ENCODE assay signal across 8 mouse cellular contexts in the genomic region with DNA sequence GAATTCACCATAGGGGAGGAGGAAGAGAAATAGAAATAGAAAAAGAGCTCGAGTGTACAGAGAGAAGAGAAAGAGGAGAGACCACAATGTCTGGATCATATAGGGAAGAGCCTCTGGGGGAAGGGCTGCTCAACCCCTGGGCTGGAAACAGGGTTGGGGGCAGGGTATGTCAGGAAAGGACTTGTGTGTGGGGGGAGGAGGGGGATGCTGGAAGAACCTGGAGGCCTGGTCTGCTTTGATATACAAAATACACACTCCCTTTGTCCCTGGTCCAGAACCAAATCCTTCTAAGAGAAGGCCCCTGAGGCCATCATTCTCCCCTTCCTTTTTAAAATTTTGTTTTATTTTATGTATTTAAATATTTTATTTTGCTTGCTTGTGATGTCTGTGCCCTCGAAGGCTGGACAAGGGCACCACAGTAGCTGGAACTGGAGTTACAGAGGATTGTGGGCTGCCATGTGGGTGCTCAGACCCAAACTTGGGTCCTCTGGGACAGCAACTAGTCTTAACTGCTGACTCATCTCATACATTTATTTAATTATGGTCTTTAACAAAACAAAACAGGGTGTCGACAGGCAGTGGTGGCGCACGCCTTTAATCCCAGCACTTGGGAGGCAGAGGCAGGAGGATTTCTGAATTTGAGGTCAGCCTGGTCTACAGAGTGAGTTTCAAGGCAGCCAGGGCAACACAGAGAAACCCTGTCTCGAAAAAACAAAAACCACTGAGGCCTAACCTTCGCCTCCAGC. TPM values are rescaled to one million over a fixed set of nuclear protein-coding genes. Genes with fewer than 3 reads are reported as not detected.
A peak's percentile ranks its signal among the peaks of the same experiment; 100 is the strongest.
DNase-seq lines count a peak whose midpoint lies in the region; ATAC-seq lines count a peak whose summit lies in the region.

No protein-coding gene starts in this region.

- no peak for DNase-seq in lung, postnatal 10 days
- no peak for DNase-seq in forebrain, embryonic 10.5 days (ENCODE audit: extremely low spot score, low spot score)
- DNase-seq in gastrocnemius, postnatal 25 days, result no peak
- no peak for DNase-seq in urinary bladder, postnatal 14 days (ENCODE audit: low spot score)

- H3K9ac ChIP-seq in lung, embryonic 15.5 days, result no peak overlapping the region
- no peak overlapping the region for H3K9ac ChIP-seq in limb, embryonic 12.5 days (replicated peaks)
- no peak overlapping the region for H3K9ac ChIP-seq in stomach, embryonic 14.5 days (replicated peaks; ENCODE audit: low read depth, low read length)

- H3K9me3 ChIP-seq in lung, embryonic 15.5 days, result no peaks in the 10 kb centered on the region
- H3K9me3 ChIP-seq in forebrain, embryonic 10.5 days, result no peaks in the 10 kb centered on the region
- H3K9me3 ChIP-seq in limb, embryonic 12.5 days, result no peaks in the 10 kb centered on the region
- H3K9me3 ChIP-seq in stomach, embryonic 14.5 days (ENCODE audit: control insufficient read depth, low read depth, low read length), result no peaks in the 10 kb centered on the region

- no peaks in the 10 kb centered on the region for H3K27me3 ChIP-seq in lung, embryonic 15.5 days
- no peaks in the 10 kb centered on the region for H3K27me3 ChIP-seq in forebrain, embryonic 10.5 days (ENCODE audit: poor library complexity, severe bottlenecking)
- no peaks in the 10 kb centered on the region for H3K27me3 ChIP-seq in limb, embryonic 12.5 days
- H3K27me3 ChIP-seq in stomach, embryonic 14.5 days (ENCODE audit: control insufficient read depth, insufficient read depth, low read length), result no peaks in the 10 kb centered on the region

- WGBS in lung, embryonic 15.5 days, result 87% methylated on average over 7 of the region's 7 CpGs
- WGBS in forebrain, embryonic 10.5 days, result 87% methylated on average over 7 of the region's 7 CpGs
- 84% methylated on average over 7 of the region's 7 CpGs for WGBS in limb, embryonic 12.5 days
- WGBS in stomach, embryonic 14.5 days, result 84% methylated on average over 7 of the region's 7 CpGs

- H3K4me2 ChIP-seq in lung, embryonic 15.5 days, result peak overlapping the region; percentile 98
- H3K4me2 ChIP-seq in limb, embryonic 12.5 days, result peak overlapping the region; percentile 94
- H3K4me2 ChIP-seq in stomach, embryonic 14.5 days (replicated peaks; ENCODE audit: low read depth, low read length), result peak overlapping the region; percentile 78; the same call in 1 of the 2 replicates

- no peak for ATAC-seq in lung, embryonic 15.5 days (ENCODE audit: borderline replicate concordance, extremely low read depth, low FRiP score, low TSS enrichment)
- ATAC-seq in limb, embryonic 12.5 days (ENCODE audit: insufficient number of reproducible peaks, insufficient read depth, low FRiP score, low TSS enrichment, low read depth), result no peak
- ATAC-seq in stomach, embryonic 14.5 days (ENCODE audit: insufficient number of reproducible peaks, insufficient read depth, low FRiP score, low read depth), result no peak
- no peak for ATAC-seq in megakaryocyte progenitor cell, adult 5-6 weeks (replicated peaks; ENCODE audit: poor library complexity)

- H3K4me3 ChIP-seq in lung, embryonic 15.5 days, result peak overlapping the region; percentile 68; the same call in 1 of the 2 replicates
- H3K4me3 ChIP-seq in forebrain, embryonic 10.5 days, result peak overlapping the region; percentile 64
- peak overlapping the region; percentile 66 for H3K4me3 ChIP-seq in limb, embryonic 12.5 days (replicated peaks)
- H3K4me3 ChIP-seq in stomach, embryonic 14.5 days (ENCODE audit: low read depth, low read length), result no peak overlapping the region

- peaks cover 23% of the 10 kb centered on the region for H3K36me3 ChIP-seq in lung, embryonic 15.5 days
- H3K36me3 ChIP-seq in forebrain, embryonic 10.5 days (replicated peaks), result peaks cover 52% of the 10 kb centered on the region
- peaks cover 44% of the 10 kb centered on the region for H3K36me3 ChIP-seq in limb, embryonic 12.5 days
- peaks cover 24% of the 10 kb centered on the region for H3K36me3 ChIP-seq in stomach, embryonic 14.5 days (ENCODE audit: control insufficient read depth, insufficient read depth, low read length)

- H3K4me1 ChIP-seq in lung, embryonic 15.5 days, result peaks cover 12% of the 10 kb centered on the region
- peaks cover 40% of the 10 kb centered on the region for H3K4me1 ChIP-seq in forebrain, embryonic 10.5 days
- H3K4me1 ChIP-seq in limb, embryonic 12.5 days (replicated peaks), result peaks cover 12% of the 10 kb centered on the region
- peaks cover 5% of the 10 kb centered on the region for H3K4me1 ChIP-seq in stomach, embryonic 14.5 days (ENCODE audit: control insufficient read depth, insufficient read depth, low read length)

- peak overlapping the region; percentile 94; the same call in 1 of the 2 replicates for H3K27ac ChIP-seq in lung, embryonic 15.5 days
- no peak overlapping the region for H3K27ac ChIP-seq in forebrain, embryonic 10.5 days
- H3K27ac ChIP-seq in limb, embryonic 12.5 days, result no peak overlapping the region
- H3K27ac ChIP-seq in stomach, embryonic 14.5 days (ENCODE audit: low read length), result no peak overlapping the region

RNA-seq across cellular contexts. Expression of a gene that starts 1.3 kb away (rescaled TPM):
- 9.5 and 10.3 TPM in 2 replicates for polyA plus RNA-seq in lung, embryonic 15.5 days (2015; fragmentation: Nextera tagmentation; extraction: Ambion mirVana)
- 12.8 and 13.6 TPM in 2 replicates for polyA plus RNA-seq in forebrain, embryonic 10.5 days (2016; fragmentation: Nextera tagmentation; extraction: Ambion mirVana)
- polyA plus RNA-seq in limb, embryonic 12.5 days (2016; fragmentation: Nextera tagmentation; extraction: Ambion mirVana), result 13.8 and 16.1 TPM in 2 replicates
- 9.6 and 10.0 TPM in 2 replicates for polyA plus RNA-seq in stomach, embryonic 14.5 days (2014; fragmentation: Nextera tagmentation; extraction: Ambion mirVana)
- total RNA-seq in gastrocnemius, postnatal 25 days (2021), result 1 to 10 TPM; 1.2 to 1.4 TPM
- 6.0 and 7.0 TPM in 2 replicates for total RNA-seq in megakaryocyte progenitor cell, adult 5-6 weeks (2015)
- total RNA-seq in megakaryocyte progenitor cell, adult 5-6 weeks (2017), result 5.7 and 5.9 TPM in 2 replicates

RNA-seq across cellular contexts. Expression of a gene that starts 3.5 kb away (rescaled TPM):
- polyA plus RNA-seq in lung, embryonic 15.5 days (2015; fragmentation: Nextera tagmentation; extraction: Ambion mirVana), result 50.9 and 51.8 TPM in 2 replicates
- polyA plus RNA-seq in forebrain, embryonic 10.5 days (2016; fragmentation: Nextera tagmentation; extraction: Ambion mirVana), result 88.2 and 88.6 TPM in 2 replicates
- polyA plus RNA-seq in limb, embryonic 12.5 days (2016; fragmentation: Nextera tagmentation; extraction: Ambion mirVana), result 61.7 and 63.0 TPM in 2 replicates
- 24.1 and 28.8 TPM in 2 replicates for polyA plus RNA-seq in stomach, embryonic 14.5 days (2014; fragmentation: Nextera tagmentation; extraction: Ambion mirVana)
- total RNA-seq in gastrocnemius, postnatal 25 days (2021), result 10 to 100 TPM; 10.5 TPM
- 9.9 and 10.8 TPM in 2 replicates for total RNA-seq in megakaryocyte progenitor cell, adult 5-6 weeks (2015)
- total RNA-seq in megakaryocyte progenitor cell, adult 5-6 weeks (2017), result 20.6 and 25.2 TPM in 2 replicates

RNA-seq across cellular contexts. Expression of a gene that starts 19.7 kb away (rescaled TPM):
- 1.7 and 2.4 TPM in 2 replicates for polyA plus RNA-seq in lung, embryonic 15.5 days (2015; fragmentation: Nextera tagmentation; extraction: Ambion mirVana)
- 2.5 TPM in 2 replicates for polyA plus RNA-seq in forebrain, embryonic 10.5 days (2016; fragmentation: Nextera tagmentation; extraction: Ambion mirVana)
- 4.7 TPM in 2 replicates for polyA plus RNA-seq in limb, embryonic 12.5 days (2016; fragmentation: Nextera tagmentation; extraction: Ambion mirVana)
- 2.5 and 3.3 TPM in 2 replicates for polyA plus RNA-seq in stomach, embryonic 14.5 days (2014; fragmentation: Nextera tagmentation; extraction: Ambion mirVana)
- total RNA-seq in gastrocnemius, postnatal 25 days (2021), result 100 to 1,000 TPM; 120 to 133 TPM
- 0.24 and 0.30 TPM in 2 replicates for total RNA-seq in megakaryocyte progenitor cell, adult 5-6 weeks (2015)
- 0.08 and 0.37 TPM in 2 replicates for total RNA-seq in megakaryocyte progenitor cell, adult 5-6 weeks (2017)

RNA-seq across cellular contexts. Expression of a gene that starts 35.3 kb away (rescaled TPM):
- 0.28 and 0.44 TPM in 2 replicates for polyA plus RNA-seq in lung, embryonic 15.5 days (2015; fragmentation: Nextera tagmentation; extraction: Ambion mirVana)
- 3.2 and 5.4 TPM in 2 replicates for polyA plus RNA-seq in forebrain, embryonic 10.5 days (2016; fragmentation: Nextera tagmentation; extraction: Ambion mirVana)
- 0.08 TPM in 1 of 2 replicates, not detected in the other for polyA plus RNA-seq in limb, embryonic 12.5 days (2016; fragmentation: Nextera tagmentation; extraction: Ambion mirVana)
- 2.9 and 3.0 TPM in 2 replicates for polyA plus RNA-seq in stomach, embryonic 14.5 days (2014; fragmentation: Nextera tagmentation; extraction: Ambion mirVana)
- total RNA-seq in gastrocnemius, postnatal 25 days (2021), result not detected
- not detected in 2 replicates for total RNA-seq in megakaryocyte progenitor cell, adult 5-6 weeks (2015)
- total RNA-seq in megakaryocyte progenitor cell, adult 5-6 weeks (2017), result not detected in 2 replicates
